Mouse (Mus musculus) forebrain, embryonic 16.5 days (tissue): ENCODE data around the gene Faah. TPM values are rescaled to one million over a fixed set of nuclear protein-coding genes. Genes with fewer than 3 reads are reported as not detected.
A peak's percentile ranks its signal among the peaks of the same experiment; 100 is the strongest.

Experiments
- ATAC-seq: fragments of 200-750 bp; cut with Nextera tagmentation; 2 replicates; pipeline ENCODE4 v1.8.0; 2017; ENCODE audit warnings: mild to moderate bottlenecking, moderate library complexity
- H3K27ac ChIP-seq: fragments of 300-500 bp; sonication (generic); 2 replicates; pipeline ENCODE4 v1.5.1; 2014; ENCODE audit warnings: low read length, control low read depth
- H3K27me3 ChIP-seq: fragments of 300-500 bp; sonication (generic); replicated peaks from 2 replicates; pipeline ENCODE4 v1.6.1; 2014; ENCODE audit warnings: low read length; ENCODE audit not compliant: control insufficient read depth, insufficient read depth
- H3K36me3 ChIP-seq: fragments of 300-500 bp; sonication (generic); 2 replicates; pipeline ENCODE4 v1.6.1; 2014; ENCODE audit not compliant: control insufficient read depth, insufficient read depth
- H3K4me1 ChIP-seq: fragments of 300-500 bp; sonication (generic); replicated peaks from 2 replicates; pipeline ENCODE4 v1.6.1; 2014; ENCODE audit warnings: low read length; ENCODE audit not compliant: control insufficient read depth, insufficient read depth
- H3K4me2 ChIP-seq: fragments of 300-500 bp; sonication (generic); 2 replicates; pipeline ENCODE4 v1.6.1; 2014; ENCODE audit warnings: mild to moderate bottlenecking, low read length, control low read depth
- H3K4me3 ChIP-seq: fragments of 300-500 bp; sonication (generic); replicated peaks from 2 replicates; pipeline ENCODE4 v1.5.1; 2014; ENCODE audit warnings: mild to moderate bottlenecking, low read length, control low read depth
- H3K9ac ChIP-seq: fragments of 300-500 bp; sonication (generic); replicated peaks from 2 replicates; pipeline ENCODE4 v1.6.1; 2014; ENCODE audit warnings: low read depth, low read length, control low read depth
- H3K9me3 ChIP-seq: fragments of 300-500 bp; sonication (generic); 2 replicates; pipeline ENCODE4 v1.6.1; 2016; ENCODE audit warnings: low read length; ENCODE audit not compliant: control insufficient read depth
- WGBS: fragments of 180-500 bp; shearing (Covaris S2); extraction: QIAGEN DNeasy Blood & Tissue Kit; methylation state at CpG from one replicate; pipeline ENCODE4 v1.1.7; 2014; 5-methylcytosine and 5-hydroxymethylcytosine counted together
- polyA plus RNA-seq: library from polyadenylated mRNA; unstranded; fragments of >200 nt; fragmentation: Nextera tagmentation; extraction: Ambion mirVana; gene quantifications from 2 replicates; pipeline ENCODE4 v1.2.1, GENCODE M21; 2015

Gene Faah
- polyA plus RNA-seq, 1 experiment from 2014 or later, result 17.1 TPM

DNA sequence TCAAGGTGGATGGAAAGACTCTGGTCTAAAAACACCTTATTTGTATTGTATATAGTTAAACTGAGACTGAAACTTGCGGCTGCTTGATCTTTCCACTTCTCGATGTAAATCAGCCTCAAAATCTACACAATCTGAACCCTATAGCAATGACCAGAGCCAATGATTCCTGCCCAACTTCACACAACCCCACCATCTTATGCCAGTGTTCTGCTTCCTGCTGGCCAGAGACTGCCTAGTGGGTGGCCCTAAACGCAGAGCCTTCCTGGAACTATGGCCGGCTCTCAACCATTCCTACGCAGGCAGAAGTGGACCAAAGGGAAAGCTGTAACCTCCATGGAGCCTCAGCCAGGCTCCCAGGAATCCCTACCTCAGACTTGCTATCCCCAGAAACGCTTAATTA, 54.0 kb downstream of the Faah start:
- H3K4me1 ChIP-seq, result peaks cover 8% of the 10 kb centered on the region
- no peak overlapping the region for H3K4me3 ChIP-seq

GRCm38 (mm10) chr4:115962671-115963412, 54.9 kb downstream of the Faah start:
- H3K9ac ChIP-seq, result peak overlapping the region; percentile 69
- peak overlapping the region; percentile 83 for H3K4me2 ChIP-seq
- ATAC-seq, result peak; percentile 74
- H3K9me3 ChIP-seq, result no peaks in the 10 kb centered on the region
- H3K4me3 ChIP-seq, result peak overlapping the region; percentile 55
- peaks cover 75% of the 10 kb centered on the region for H3K27me3 ChIP-seq
- peaks cover 8% of the 10 kb centered on the region for H3K4me1 ChIP-seq
- H3K36me3 ChIP-seq, result no peaks in the 10 kb centered on the region
- WGBS, result under 1% methylated on average over 79 of the region's 79 CpGs
- no peak overlapping the region for H3K27ac ChIP-seq

More for the DNA sequence above, 54.0 kb downstream of the Faah start:
- no peaks in the 10 kb centered on the region for H3K9me3 ChIP-seq
- no peak overlapping the region for H3K9ac ChIP-seq
- no peak for ATAC-seq
- no peaks in the 10 kb centered on the region for H3K36me3 ChIP-seq
- H3K27me3 ChIP-seq, result peaks cover 76% of the 10 kb centered on the region
- WGBS, result 5% methylated on average over 6 of the region's 6 CpGs
- no peak overlapping the region for H3K4me2 ChIP-seq
- no peak overlapping the region for H3K27ac ChIP-seq

DNA sequence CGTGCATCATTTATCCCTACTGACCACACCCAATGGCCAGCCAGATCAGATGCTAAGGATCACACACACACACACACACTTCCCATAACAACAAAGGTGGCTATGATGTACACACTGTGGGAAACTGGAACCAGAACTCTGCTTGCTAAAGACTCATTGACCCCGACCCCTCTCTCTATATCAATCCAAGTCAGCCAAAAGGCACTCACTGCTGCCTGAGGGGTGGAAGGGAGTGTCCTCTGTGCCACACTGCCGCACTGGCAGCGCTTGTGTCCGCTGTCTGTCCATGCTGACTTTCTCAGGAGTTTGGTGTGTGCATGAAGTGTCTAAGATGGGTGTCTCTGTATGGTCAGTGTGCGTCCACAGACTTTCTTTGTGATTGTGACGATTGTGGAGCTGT, 55.7 kb downstream of the Faah start:
- no peaks in the 10 kb centered on the region for H3K9me3 ChIP-seq
- H3K9ac ChIP-seq, result no peak overlapping the region
- no peak for ATAC-seq
- peaks cover 8% of the 10 kb centered on the region for H3K4me1 ChIP-seq
- no peak overlapping the region for H3K27ac ChIP-seq
- H3K4me2 ChIP-seq, result no peak overlapping the region; the same call in 1 of the 2 replicates
- no peak overlapping the region for H3K4me3 ChIP-seq
- no peaks in the 10 kb centered on the region for H3K36me3 ChIP-seq
- peaks cover 75% of the 10 kb centered on the region for H3K27me3 ChIP-seq
- 6% methylated on average over 7 of the region's 7 CpGs for WGBS

DNA sequence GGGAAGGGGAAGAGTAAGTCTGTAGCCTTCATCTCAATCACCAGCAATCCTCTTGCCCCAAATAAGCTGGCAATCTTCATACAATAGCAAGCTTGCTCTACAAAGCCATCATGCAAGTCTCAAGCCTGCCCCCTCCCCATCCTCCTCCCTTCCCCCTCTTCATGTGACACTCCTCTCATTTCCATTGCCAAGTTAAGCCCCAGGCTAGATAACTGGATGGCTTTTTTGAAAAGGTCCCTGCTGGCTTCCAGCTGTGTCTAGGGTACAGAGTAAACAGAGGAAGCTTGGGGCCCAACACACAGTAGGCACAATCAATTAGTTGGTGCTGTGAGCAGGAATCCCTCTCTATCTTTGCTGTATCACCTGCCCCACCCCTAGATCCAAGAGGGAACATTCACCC, 58.2 kb downstream of the Faah start:
- Histone ChIP-seq H3K27ac (no peak overlapping the region), H3K36me3 (no peaks in the 10 kb centered on the region), H3K9ac (no peak overlapping the region), H3K4me2 (no peak overlapping the region), H3K27me3 (peaks cover 77% of the 10 kb centered on the region), H3K4me3 (no peak overlapping the region), H3K9me3 (no peaks in the 10 kb centered on the region), H3K4me1 (peaks cover 13% of the 10 kb centered on the region)
- ATAC-seq, result no peak

DNA sequence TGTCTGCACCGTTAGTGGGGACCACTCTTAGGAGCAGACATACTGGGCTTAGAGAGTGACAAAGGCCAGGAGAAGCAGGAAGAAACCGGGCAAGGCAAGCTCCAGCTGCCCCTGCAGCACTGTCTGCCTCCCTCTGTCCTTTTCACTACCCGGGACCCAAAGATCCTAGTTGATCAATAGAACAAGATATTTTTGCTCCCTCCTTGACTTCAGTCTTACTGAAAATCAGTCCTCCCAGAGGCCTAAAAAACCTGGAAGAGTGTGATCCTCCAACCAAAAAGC, 62.3 kb downstream of the Faah start:
- no peak for ATAC-seq
- H3K9ac ChIP-seq, result no peak overlapping the region

DNA sequence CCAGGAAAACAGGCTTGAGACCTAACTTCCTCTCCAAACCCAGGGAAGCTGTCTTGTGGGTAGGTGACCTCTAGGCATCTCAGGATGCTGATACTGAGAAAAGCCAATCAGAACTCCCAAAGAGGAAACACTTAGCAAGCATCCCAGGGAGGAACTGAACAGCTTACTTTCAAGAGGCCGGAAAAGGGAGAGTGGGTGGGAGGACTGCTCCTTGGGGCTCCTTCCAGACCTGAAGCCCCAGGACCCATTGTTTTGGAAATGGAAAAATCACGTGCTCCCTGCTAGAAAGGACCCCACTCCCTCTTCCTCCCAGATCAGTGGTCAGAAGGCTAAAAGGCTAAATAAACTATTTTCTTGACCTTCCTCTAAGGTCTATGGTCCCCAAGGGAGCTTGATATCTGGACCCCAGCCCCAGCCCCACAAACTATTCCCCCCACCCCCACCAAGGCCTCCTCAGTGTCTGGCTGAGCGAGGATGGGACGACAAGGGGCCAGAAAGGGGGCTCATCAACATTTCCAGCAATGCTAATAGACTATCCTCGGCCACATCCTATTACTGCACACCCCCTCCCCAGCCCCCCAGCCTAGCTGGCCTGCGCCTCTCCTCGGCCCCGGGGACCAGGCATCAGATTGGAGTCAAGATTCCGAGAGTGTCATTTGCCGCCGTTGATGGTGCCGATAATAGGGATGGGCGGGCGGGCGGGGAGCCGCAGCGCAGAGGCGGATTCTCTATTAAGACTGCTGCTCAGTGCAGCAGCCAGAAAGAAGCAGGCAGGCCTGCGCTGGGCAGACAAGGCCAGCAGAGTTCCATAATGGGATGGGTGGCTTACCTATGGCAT, 62.9 kb downstream of the Faah start:
- Histone ChIP-seq H3K36me3 (no peaks in the 10 kb centered on the region), H3K27me3 (peaks cover 81% of the 10 kb centered on the region), H3K9me3 (no peaks in the 10 kb centered on the region), H3K9ac (peak overlapping the region; percentile 33; the same call in 1 of the 2 replicates), H3K4me2 (peak overlapping the region; percentile 31; the same call in 1 of the 2 replicates), H3K4me1 (peaks cover 6% of the 10 kb centered on the region), H3K27ac (no peak overlapping the region), H3K4me3 (peak overlapping the region; percentile 14)
- ATAC-seq, result 0 out of 2 replicates have a peak, but pooled peaks have one; percentile 49
- 2% methylated on average over 19 of the region's 19 CpGs for whole genome bisulfite sequencing

More for the DNA sequence above, 62.3 kb downstream of the Faah start:
- Histone ChIP-seq H3K27ac (no peak overlapping the region), H3K36me3 (no peaks in the 10 kb centered on the region), H3K9me3 (no peaks in the 10 kb centered on the region), H3K4me1 (peaks cover 6% of the 10 kb centered on the region), H3K4me2 (no peak overlapping the region), H3K27me3 (peaks cover 78% of the 10 kb centered on the region), H3K4me3 (no peak overlapping the region)
- WGBS, result 9% methylated on average over 3 of the region's 3 CpGs

GRCm38 (mm10) chr4:115953559-115953958, 64.2 kb downstream of the Faah start:
- Histone ChIP-seq H3K27me3 (peaks cover 83% of the 10 kb centered on the region), H3K4me2 (no peak overlapping the region), H3K9me3 (no peaks in the 10 kb centered on the region), H3K9ac (no peak overlapping the region), H3K4me3 (no peak overlapping the region), H3K36me3 (no peaks in the 10 kb centered on the region), H3K4me1 (peaks cover 6% of the 10 kb centered on the region), H3K27ac (no peak overlapping the region)
- WGBS, result 46% methylated on average over 5 of the region's 5 CpGs
- no peak for ATAC-seq

GRCm38 (mm10) chr4:115952758-115953157, 65.0 kb downstream of the Faah start:
- Histone ChIP-seq H3K4me3 (no peak overlapping the region), H3K27me3 (peaks cover 82% of the 10 kb centered on the region)
- ATAC-seq, result no peak

GRCm38 (mm10) chr4:115943669-115944314, 73.9 kb downstream of the Faah start:
- H3K9me3 ChIP-seq, result no peaks in the 10 kb centered on the region
- peaks cover 12% of the 10 kb centered on the region for H3K4me1 ChIP-seq
- peak overlapping the region; percentile 2; the same call in 1 of the 2 replicates for H3K4me3 ChIP-seq
- ATAC-seq, result no peak
- under 1% methylated on average over 38 of the region's 41 CpGs for WGBS
- H3K4me2 ChIP-seq, result peak overlapping the region; percentile 36; the same call in 1 of the 2 replicates
- H3K36me3 ChIP-seq, result no peaks in the 10 kb centered on the region
- no peak overlapping the region for H3K9ac ChIP-seq
- no peak overlapping the region for H3K27ac ChIP-seq
- peaks cover 74% of the 10 kb centered on the region for H3K27me3 ChIP-seq

More at GRCm38 (mm10) chr4:115952758-115953157, 65.0 kb downstream of the Faah start:
- Histone ChIP-seq H3K9ac (no peak overlapping the region), H3K4me1 (peaks cover 6% of the 10 kb centered on the region), H3K36me3 (no peaks in the 10 kb centered on the region), H3K9me3 (no peaks in the 10 kb centered on the region), H3K4me2 (no peak overlapping the region), H3K27ac (no peak overlapping the region)
- 8% methylated on average over 6 of the region's 6 CpGs for WGBS
